Mouse (Mus musculus) left cerebral cortex, adult 8-10 months (tissue): ENCODE data around the gene Cd3e. TPM values are rescaled to one million over a fixed set of nuclear protein-coding genes. Genes with fewer than 3 reads are reported as not detected.
"Not testable (repeated sequence)": the region's sequence is repeated elsewhere in the genome, so short reads cannot be mapped to it uniquely, and the experiment has no call there.

Experiments
- DNase-seq, 2 experiments: peaks; one replicate each; pipeline ENCODE4 v3.0.0; 2022; ENCODE audit warnings: low spot score in 2 of 2
- total RNA-seq, 4 experiments: library from RNA; stranded (reverse); gene quantifications; 2 replicates each; pipeline ENCODE4 v1.2.4; 2022

The Cd3e gene
- under 1 TPM in 1 of 4 experiments, not detected in 3; 0.19 TPM for total RNA-seq

GRCm38 (mm10) chr9:45009180-45010078, at the start of gene Cd3e:
TSS of gene Cd3e (minus strand) at chr9:45009627.
- no peak for DNase-seq

- no peak for DNase-seq
Observed at GRCm38 (mm10) chr9:45058304-45058940, 49.0 kb upstream of the Cd3e start.

DNA sequence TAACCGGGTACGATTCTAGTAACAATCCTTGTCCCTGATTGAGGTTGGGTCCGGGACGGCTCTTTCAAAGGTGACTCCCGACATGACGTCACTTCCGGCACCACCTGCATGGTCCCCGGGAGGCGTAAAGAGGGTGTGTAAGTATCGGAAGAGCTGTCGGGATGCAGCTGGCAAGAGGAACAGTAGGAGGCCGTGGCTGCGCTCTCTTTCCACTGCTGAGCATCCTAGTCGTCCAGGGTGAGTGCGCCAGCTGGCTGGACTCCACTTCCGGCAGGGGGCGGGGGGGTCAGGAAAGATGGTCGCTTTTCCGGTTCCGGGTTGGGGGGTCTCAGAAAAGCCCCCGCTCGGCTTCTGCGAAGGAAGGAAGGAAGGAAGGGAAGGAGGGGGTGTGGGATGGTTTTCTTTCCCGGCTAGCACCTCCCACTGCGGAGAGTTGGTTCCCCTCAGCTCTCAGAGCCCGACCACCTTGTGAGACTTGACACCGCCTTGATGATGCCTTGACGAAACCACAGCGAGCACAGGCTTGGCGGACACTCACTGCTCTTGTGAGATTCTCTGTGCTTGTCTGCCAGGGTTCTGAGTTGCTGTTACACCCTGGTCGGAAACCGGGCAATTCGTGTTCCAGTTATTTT, 45.8 kb upstream of the Cd3e start, which contains the start of gene Mpzl3:
Gene Mpzl3 (plus strand): TSS at position 105 of the 632 bp plus-strand sequence.
- peak; percentile 71 to 82 for DNase-seq

DNA sequence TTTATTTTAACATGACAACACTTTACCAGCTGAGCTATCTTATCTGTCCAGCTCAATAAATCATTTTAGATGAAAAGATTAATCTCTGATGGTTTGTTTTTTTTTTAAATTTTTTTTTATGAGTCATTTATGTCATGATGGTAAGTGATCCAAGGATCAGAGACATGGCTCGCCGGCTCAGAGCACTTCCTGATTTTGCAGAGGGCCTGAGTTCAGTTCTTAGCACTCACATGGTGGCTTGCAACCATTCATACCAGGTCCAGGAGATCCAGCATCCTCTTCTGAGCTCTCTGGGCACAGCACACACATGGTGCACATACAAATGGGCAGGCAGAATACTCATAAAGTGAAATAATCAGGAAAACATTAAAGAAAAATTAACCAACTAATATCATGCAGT, 40.9 kb upstream of the Cd3e start:
- no peak for DNase-seq

GRCm38 (mm10) chr9:45049731-45050130, 40.3 kb upstream of the Cd3e start:
- no peak for DNase-seq

DNA sequence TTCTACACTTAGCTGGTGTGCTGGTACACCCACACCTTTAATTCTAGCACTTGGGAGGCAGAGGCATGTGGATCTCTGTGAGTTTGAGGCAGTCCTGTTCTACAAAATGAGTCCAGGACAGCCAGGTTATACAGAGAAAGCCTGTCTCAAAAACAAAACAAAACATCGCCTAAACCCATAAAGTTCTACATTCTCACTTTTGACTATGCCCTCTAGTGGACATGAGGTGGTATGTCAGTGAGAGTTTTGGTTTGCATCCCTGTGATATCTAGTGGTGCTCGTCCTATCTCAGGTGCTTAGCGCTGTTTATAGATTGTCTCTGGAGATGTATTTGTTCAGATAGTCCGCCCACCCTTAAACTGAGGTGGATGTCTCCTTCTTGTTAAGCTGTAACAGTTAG, 39.1 kb upstream of the Cd3e start:
- DNase-seq = no peak

GRCm38 (mm10) chr9:45046973-45047372, 37.5 kb upstream of the Cd3e start:
- DNase-seq = no peak

- no peak for DNase-seq
Observed at GRCm38 (mm10) chr9:45042947-45043346, 33.5 kb upstream of the Cd3e start.

GRCm38 (mm10) chr9:45042056-45042720, 32.8 kb upstream of the Cd3e start:
- no peak for DNase-seq

DNA sequence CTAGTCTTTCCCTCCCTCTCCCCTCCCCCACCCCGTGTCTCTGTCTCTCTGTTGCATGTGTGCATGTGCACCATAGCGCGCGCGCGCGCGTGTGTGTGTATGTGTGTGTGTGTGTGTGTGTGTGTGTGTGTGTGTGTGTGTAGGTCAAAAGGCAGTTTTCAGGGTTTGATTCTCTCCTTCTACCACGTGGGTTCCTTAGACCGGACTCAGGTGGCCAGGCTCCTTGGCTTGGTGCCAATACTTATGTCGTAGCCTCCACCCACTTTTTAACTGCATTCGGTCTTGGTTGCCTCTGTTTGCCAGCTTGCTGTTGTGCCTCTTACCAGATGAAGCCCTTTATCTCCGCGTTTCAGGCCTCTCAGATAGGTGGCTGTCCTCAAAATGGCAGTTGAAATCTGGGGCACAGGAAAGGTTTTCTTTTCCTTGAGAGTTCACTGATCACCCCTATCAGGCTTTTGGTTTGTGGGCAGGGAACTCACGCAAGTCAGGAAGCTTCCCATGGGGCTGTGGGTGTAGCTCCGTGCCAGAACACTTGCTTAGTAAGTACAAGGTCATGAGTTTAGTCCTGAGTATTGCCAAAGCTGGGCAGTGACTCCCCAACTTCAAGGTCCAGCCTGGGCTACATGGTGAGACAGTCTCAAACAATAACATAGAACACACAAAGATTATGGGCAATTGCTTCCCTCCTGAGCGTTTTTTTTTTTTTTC, 31.9 kb upstream of the Cd3e start:
- DNase-seq = no peak

GRCm38 (mm10) chr9:45040066-45040845, 30.8 kb upstream of the Cd3e start:
- no peak for DNase-seq

- DNase-seq = no peak
Observed at GRCm38 (mm10) chr9:45039499-45039898, 30.1 kb upstream of the Cd3e start, which contains the start of gene Mpzl2. TSS of gene Mpzl2 (plus strand) at chr9:45039799.

- not testable (repeated sequence) for DNase-seq
Observed at GRCm38 (mm10) chr9:45037803-45038202, 28.4 kb upstream of the Cd3e start.

- no peak for DNase-seq
Observed at GRCm38 (mm10) chr9:45034526-45034925, 25.1 kb upstream of the Cd3e start.

DNA sequence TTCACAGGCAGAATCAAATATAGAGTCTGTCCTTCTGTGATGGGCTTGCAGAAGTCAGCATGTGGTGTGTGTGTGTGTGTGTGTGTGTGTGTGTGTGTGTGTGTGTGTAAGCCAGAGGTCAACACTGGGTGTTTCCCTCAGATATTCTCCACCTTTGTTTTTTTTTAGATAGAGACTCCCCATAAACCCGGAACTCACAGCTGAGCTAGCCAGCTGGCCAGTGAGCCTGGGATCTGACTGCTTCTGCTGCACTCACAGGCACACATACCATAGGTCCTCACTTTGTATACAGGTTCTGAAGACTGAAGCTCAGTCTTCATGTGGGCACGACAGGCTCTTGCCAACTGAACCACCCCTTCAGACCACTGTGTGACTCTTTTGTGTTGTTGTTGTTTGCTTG, 22.8 kb upstream of the Cd3e start:
- DNase-seq = no peak

- no peak for DNase-seq
Observed at GRCm38 (mm10) chr9:45030341-45030740, 20.9 kb upstream of the Cd3e start.

DNA sequence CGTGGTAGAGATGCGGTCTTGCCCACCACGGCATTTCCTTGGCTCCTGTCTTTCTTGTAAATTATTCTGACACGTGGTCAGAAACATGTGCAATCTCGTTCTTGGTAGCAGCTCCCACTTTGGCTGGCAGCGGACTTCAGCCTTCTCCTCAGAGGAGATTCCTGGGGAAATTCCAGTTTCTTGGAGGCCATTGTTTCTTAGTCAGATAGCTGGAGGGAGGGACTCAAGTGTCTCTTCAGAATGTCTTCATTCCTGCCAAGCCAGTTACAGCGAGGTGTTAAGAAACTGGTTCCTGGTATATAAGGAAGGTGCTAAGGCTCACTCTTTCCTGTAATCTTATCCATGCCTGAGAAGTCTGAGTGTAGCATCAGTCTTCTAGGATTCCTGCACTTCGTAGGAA, 17.9 kb upstream of the Cd3e start:
- no peak for DNase-seq

DNA sequence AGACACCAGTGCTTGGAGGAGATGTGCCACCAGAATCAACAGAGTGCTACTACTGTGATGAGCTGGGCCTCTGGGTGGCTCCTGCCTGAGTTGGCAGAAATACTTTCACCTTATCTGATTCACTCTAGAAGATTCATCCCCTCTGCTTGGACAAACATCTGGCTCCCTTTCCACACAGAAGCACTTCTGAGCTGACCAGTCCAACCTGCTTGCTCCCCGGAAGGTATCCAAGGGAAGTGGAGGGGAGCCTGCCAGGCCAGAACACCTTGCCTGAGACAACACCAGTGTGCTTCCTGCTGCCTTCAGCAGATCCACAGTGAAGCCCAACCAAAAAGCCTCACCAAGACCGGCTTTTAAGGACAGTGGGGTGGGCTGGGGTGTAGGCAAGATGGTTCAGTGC, 14.8 kb upstream of the Cd3e start:
- DNase-seq = no peak

DNA sequence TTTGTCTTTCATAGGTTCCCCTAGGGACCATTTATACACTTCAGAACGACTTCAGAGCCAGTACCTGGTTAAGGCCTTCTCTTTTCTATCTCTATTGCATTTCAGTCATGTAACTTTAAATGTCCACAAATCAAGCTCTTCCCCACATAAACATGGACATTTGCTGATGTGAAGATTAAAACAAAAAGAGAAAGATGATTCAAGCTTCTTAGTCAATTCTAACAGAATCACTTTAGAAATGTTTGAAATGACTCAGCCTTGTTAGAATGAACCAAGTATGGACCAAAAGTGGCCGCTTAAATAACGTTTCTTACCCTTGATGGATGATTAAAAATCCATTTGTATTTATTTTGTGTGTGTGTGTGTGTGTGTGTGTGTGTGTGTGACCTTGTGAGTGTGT, 14.2 kb upstream of the Cd3e start:
- DNase-seq = no peak

GRCm38 (mm10) chr9:45022800-45023199, 13.4 kb upstream of the Cd3e start:
- no peak for DNase-seq
